Mouse (Mus musculus) CD4-positive, CD25-positive, alpha-beta regulatory T cell, adult 2 months (primary cell): ENCODE measurements around the gene Carns1.

Experiments
- DNase-seq: peaks from one replicate; pipeline ENCODE4 v3.0.0-alpha.2; 2012; ENCODE audit warnings: low read depth, low spot score

Carns1 gene

GRCm38 (mm10) chr19:4171393-4172290, 3.6 kb downstream of the Carns1 start:
- DNase-seq: no peak

- no peak for DNase-seq
Measured at GRCm38 (mm10) chr19:4170723-4171392, 4.4 kb downstream of the Carns1 start.

- DNase-seq: no peak
Measured at GRCm38 (mm10) chr19:4169810-4170209, 5.5 kb downstream of the Carns1 start.

GRCm38 (mm10) chr19:4169378-4169784, 5.9 kb downstream of the Carns1 start:
- peak; percentile 99 for DNase-seq

GRCm38 (mm10) chr19:4166678-4167476, 8.4 kb downstream of the Carns1 start:
- no peak for DNase-seq

- DNase-seq: no peak
Measured at GRCm38 (mm10) chr19:4164721-4165120, 10.6 kb downstream of the Carns1 start.

GRCm38 (mm10) chr19:4164100-4164499, 11.2 kb downstream of the Carns1 start:
- no peak for DNase-seq

- DNase-seq: no peak
Measured at GRCm38 (mm10) chr19:4163543-4163887, 11.8 kb downstream of the Carns1 start.

GRCm38 (mm10) chr19:4162646-4163542, 12.4 kb downstream of the Carns1 start, which contains the start of gene Rps6kb2:
TSS of gene Rps6kb2 (minus strand) at chr19:4163354.
- DNase-seq: peak; percentile 97

- no peak for DNase-seq
Measured at GRCm38 (mm10) chr19:4159049-4159448, 16.2 kb downstream of the Carns1 start.

GRCm38 (mm10) chr19:4156771-4157170, 18.5 kb downstream of the Carns1 start:
- DNase-seq: no peak

GRCm38 (mm10) chr19:4156073-4156579, 19.2 kb downstream of the Carns1 start:
- DNase-seq: peak; percentile 30

- DNase-seq: peak; percentile 55
Measured at GRCm38 (mm10) chr19:4155223-4156072, 19.8 kb downstream of the Carns1 start.

- peak; percentile 73 for DNase-seq
Measured at GRCm38 (mm10) chr19:4154437-4155222, 20.6 kb downstream of the Carns1 start.

GRCm38 (mm10) chr19:4153232-4153654, 22.0 kb downstream of the Carns1 start, which contains the start of gene Ptprcap:
TSS of gene Ptprcap (plus strand) at chr19:4153604.
- no peak for DNase-seq

- no peak for DNase-seq
Measured at GRCm38 (mm10) chr19:4152445-4153231, 22.6 kb downstream of the Carns1 start.

- DNase-seq: no peak
Measured at GRCm38 (mm10) chr19:4151898-4152297, 23.4 kb downstream of the Carns1 start.

- DNase-seq: no peak
Measured at GRCm38 (mm10) chr19:4151488-4151860, 23.8 kb downstream of the Carns1 start.
